Mouse (Mus musculus): Measurements from ENCODE around the gene Kctd21. TPM values are rescaled to one million over a fixed set of nuclear protein-coding genes. Genes with fewer than 3 reads are reported as not detected.

Kctd21 gene
- total and polyA plus RNA-seq, 3 experiments: 0.22 to 1.9 (median 1.7) TPM

DNA sequence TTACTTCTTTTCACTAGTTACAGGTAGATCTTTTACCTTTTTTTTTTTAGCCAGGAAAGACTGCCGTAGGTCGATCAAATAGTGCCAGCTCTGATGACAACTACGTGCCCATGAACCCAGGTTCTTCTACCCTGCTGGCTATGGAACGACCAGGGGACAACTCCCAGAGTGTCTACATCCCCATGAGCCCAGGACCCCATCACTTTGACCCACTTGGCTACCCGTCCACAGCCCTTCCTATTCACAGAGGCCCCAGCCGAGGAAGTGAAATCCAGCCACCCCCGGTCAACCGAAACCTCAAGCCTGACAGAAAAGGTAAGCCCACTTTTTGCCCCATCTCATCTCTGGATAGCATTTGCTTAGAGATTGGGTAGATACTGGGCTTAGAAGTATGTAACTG is 30.8 kb upstream of the Kctd21 start:
- TF ChIP-seq TAL1 (conservative IDR thresholded peaks at IDR 0.05; ENCODE audit: low read depth, low read length) (no peak), CTCF (IDR thresholded peaks at IDR 0.05; ENCODE audit: low read depth, low read length) (no peak), POLR2AphosphoS5 (IDR thresholded peaks at IDR 0.05; ENCODE audit: insufficient replicate concordance, low read depth, low read length) (no peak), GATA2 (IDR thresholded peaks at IDR 0.05; ENCODE audit: borderline replicate concordance, low read depth, low read length) (no peak), GATA1 (IDR thresholded peaks at IDR 0.05; ENCODE audit: borderline replicate concordance, low read length) (no peak)
- Histone ChIP-seq H3K36me3 (replicated peaks) (peaks cover 94% of the 10 kb centered on the region), H3K4me3 (ENCODE audit: low read depth, low read length) (no peak overlapping the region), H3K9me3 (replicated peaks) (no peaks in the 10 kb centered on the region), H3K4me1 (ENCODE audit: insufficient read depth, low read depth, low read length) (peaks cover 34% of the 10 kb centered on the region), H3K27me3 (ENCODE audit: insufficient read depth, low read length) (no peaks in the 10 kb centered on the region)
- ATAC-seq (ENCODE audit: extremely low read depth, insufficient number of reproducible peaks, low FRiP score, poor library complexity, severe bottlenecking) (no peak), DNase-seq (ENCODE audit: low spot score) (no peak)

DNA sequence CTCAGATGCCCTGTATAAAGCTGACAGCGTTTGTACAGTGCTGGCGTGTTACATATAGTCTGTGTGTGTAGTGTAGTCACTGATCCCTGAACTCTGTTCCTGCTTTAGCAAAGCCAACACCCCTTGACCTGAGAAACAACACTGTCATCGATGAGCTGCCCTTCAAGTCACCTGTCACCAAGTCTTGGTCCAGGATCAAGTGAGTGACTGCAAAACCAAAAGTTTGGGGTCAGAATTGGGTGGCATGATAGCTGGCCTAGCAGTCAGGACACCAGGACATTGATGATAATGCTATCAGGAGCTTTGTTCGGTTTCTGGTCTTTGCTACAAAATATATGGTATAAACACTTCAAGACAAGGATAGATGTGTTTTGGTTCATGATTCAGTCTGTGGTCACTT is 29.9 kb upstream of the Kctd21 start:
- no peak for TF ChIP-seq TAL1 (conservative IDR thresholded peaks at IDR 0.05; ENCODE audit: low read depth, low read length)
- TF ChIP-seq GATA1 (IDR thresholded peaks at IDR 0.05; ENCODE audit: borderline replicate concordance, low read length): no peak
- TF ChIP-seq CTCF (IDR thresholded peaks at IDR 0.05; ENCODE audit: low read depth, low read length): no peak
- no peak for TF ChIP-seq POLR2AphosphoS5 (IDR thresholded peaks at IDR 0.05; ENCODE audit: insufficient replicate concordance, low read depth, low read length)
- no peak for TF ChIP-seq GATA2 (IDR thresholded peaks at IDR 0.05; ENCODE audit: borderline replicate concordance, low read depth, low read length)
- no peaks in the 10 kb centered on the region for H3K9me3 ChIP-seq (replicated peaks)
- no peak for ATAC-seq (ENCODE audit: extremely low read depth, insufficient number of reproducible peaks, low FRiP score, poor library complexity, severe bottlenecking)
- peaks cover 98% of the 10 kb centered on the region for H3K36me3 ChIP-seq (replicated peaks)
- no peak overlapping the region for H3K4me3 ChIP-seq (ENCODE audit: low read depth, low read length)
- H3K4me1 ChIP-seq (ENCODE audit: insufficient read depth, low read depth, low read length): peaks cover 29% of the 10 kb centered on the region
- H3K27me3 ChIP-seq (ENCODE audit: insufficient read depth, low read length): no peaks in the 10 kb centered on the region
- DNase-seq (ENCODE audit: low spot score): no peak

GRCm38 (mm10) chr7:97302876-97303275 is 29.3 kb upstream of the Kctd21 start:
- H3K36me3 ChIP-seq (replicated peaks): peaks cover 98% of the 10 kb centered on the region
- no peak overlapping the region for H3K4me3 ChIP-seq (ENCODE audit: low read depth, low read length)
- H3K27me3 ChIP-seq (ENCODE audit: insufficient read depth, low read length): no peaks in the 10 kb centered on the region
- no peaks in the 10 kb centered on the region for H3K9me3 ChIP-seq (replicated peaks)
- peaks cover 23% of the 10 kb centered on the region for H3K4me1 ChIP-seq (ENCODE audit: insufficient read depth, low read depth, low read length)
- DNase-seq (ENCODE audit: low spot score): no peak
- TF ChIP-seq GATA1 (IDR thresholded peaks at IDR 0.05; ENCODE audit: borderline replicate concordance, low read length) (no peak), CTCF (IDR thresholded peaks at IDR 0.05; ENCODE audit: low read depth, low read length) (no peak), POLR2AphosphoS5 (IDR thresholded peaks at IDR 0.05; ENCODE audit: insufficient replicate concordance, low read depth, low read length) (no peak), GATA2 (IDR thresholded peaks at IDR 0.05; ENCODE audit: borderline replicate concordance, low read depth, low read length) (no peak), TAL1 (conservative IDR thresholded peaks at IDR 0.05; ENCODE audit: low read depth, low read length) (no peak)
- ATAC-seq (ENCODE audit: extremely low read depth, insufficient number of reproducible peaks, low FRiP score, poor library complexity, severe bottlenecking): no peak

DNA sequence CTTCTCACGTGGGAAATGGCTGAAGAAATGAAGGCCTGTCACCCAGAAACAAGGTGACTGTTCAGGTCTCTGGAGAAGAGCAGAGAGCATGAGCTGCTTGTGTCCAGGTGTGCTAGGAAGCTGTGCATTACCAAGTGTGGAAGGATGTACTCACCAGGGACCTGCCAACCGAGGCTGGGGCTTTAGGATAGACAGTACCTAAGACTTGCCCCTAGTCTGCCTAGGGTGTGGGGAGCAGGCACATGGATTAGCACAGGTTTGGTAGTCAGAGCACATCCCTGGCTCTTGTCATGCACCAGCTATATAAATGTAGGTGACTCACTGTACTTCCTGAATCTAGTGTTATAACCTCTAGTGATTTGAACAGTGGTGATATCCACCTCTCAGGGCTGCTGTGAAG is 28.5 kb upstream of the Kctd21 start:
- no peak for DNase-seq (ENCODE audit: low spot score)
- ATAC-seq (ENCODE audit: extremely low read depth, insufficient number of reproducible peaks, low FRiP score, poor library complexity, severe bottlenecking): no peak
- H3K27me3 ChIP-seq (ENCODE audit: insufficient read depth, low read length): no peaks in the 10 kb centered on the region
- TF ChIP-seq GATA2 (IDR thresholded peaks at IDR 0.05; ENCODE audit: borderline replicate concordance, low read depth, low read length) (no peak), CTCF (IDR thresholded peaks at IDR 0.05; ENCODE audit: low read depth, low read length) (no peak), TAL1 (conservative IDR thresholded peaks at IDR 0.05; ENCODE audit: low read depth, low read length) (no peak), POLR2AphosphoS5 (IDR thresholded peaks at IDR 0.05; ENCODE audit: insufficient replicate concordance, low read depth, low read length) (no peak), GATA1 (IDR thresholded peaks at IDR 0.05; ENCODE audit: borderline replicate concordance, low read length) (no peak)
- H3K4me3 ChIP-seq (ENCODE audit: low read depth, low read length): no peak overlapping the region
- H3K9me3 ChIP-seq (replicated peaks): no peaks in the 10 kb centered on the region
- peaks cover 99% of the 10 kb centered on the region for H3K36me3 ChIP-seq (replicated peaks)
- peaks cover 22% of the 10 kb centered on the region for H3K4me1 ChIP-seq (ENCODE audit: insufficient read depth, low read depth, low read length)

DNA sequence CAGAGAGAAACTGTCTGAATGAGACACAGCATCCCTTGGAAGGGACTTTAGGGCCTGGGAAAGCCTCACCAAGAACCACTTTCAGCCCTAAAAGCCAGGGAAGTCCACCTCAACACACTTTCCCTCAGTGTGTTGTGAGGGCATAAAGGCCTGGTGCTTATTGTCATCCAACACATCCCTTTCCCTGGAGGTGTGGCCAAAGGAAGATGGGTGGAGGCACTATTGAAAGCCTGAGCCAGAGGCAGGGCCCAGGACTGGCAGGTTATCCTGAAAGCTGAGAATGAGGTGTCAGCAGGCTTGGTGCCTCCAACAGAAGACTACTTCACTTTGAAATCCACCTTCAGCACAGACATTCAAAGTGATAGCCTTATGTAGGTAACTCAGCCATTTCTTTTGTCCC is 27.7 kb upstream of the Kctd21 start:
- DNase-seq (ENCODE audit: low spot score) (no peak), ATAC-seq (ENCODE audit: extremely low read depth, insufficient number of reproducible peaks, low FRiP score, poor library complexity, severe bottlenecking) (no peak)
- H3K4me3 ChIP-seq (ENCODE audit: low read depth, low read length): no peak overlapping the region
- peaks cover 99% of the 10 kb centered on the region for H3K36me3 ChIP-seq (replicated peaks)
- H3K9me3 ChIP-seq (replicated peaks): no peaks in the 10 kb centered on the region
- no peak for TF ChIP-seq GATA1 (IDR thresholded peaks at IDR 0.05; ENCODE audit: borderline replicate concordance, low read length)
- TF ChIP-seq POLR2AphosphoS5 (IDR thresholded peaks at IDR 0.05; ENCODE audit: insufficient replicate concordance, low read depth, low read length): no peak
- TF ChIP-seq TAL1 (conservative IDR thresholded peaks at IDR 0.05; ENCODE audit: low read depth, low read length): no peak
- no peak for TF ChIP-seq GATA2 (IDR thresholded peaks at IDR 0.05; ENCODE audit: borderline replicate concordance, low read depth, low read length)
- no peak for TF ChIP-seq CTCF (IDR thresholded peaks at IDR 0.05; ENCODE audit: low read depth, low read length)
- H3K27me3 ChIP-seq (ENCODE audit: insufficient read depth, low read length): no peaks in the 10 kb centered on the region
- H3K4me1 ChIP-seq (ENCODE audit: insufficient read depth, low read depth, low read length): peaks cover 22% of the 10 kb centered on the region

DNA sequence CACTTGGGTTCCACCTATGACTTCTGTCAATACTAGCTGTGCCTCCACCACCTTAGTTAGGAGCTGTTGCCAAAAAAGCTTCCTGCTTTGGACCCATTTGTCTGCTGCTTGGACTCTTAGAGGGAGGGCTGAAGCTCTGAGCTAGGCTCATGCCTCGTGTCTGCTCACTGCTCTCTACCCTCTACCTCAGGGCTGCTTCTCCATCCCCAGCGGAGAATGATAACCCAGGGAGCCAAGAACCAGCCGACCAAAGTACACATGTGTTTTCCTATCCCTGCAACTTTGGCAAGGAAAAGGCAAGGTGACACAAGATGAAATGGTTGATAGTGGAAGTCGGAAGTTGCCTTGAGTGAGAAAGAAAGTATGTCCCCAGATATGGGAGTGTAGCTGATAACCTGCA is 26.9 kb upstream of the Kctd21 start:
- Histone ChIP-seq H3K27me3 (ENCODE audit: insufficient read depth, low read length) (no peaks in the 10 kb centered on the region), H3K36me3 (replicated peaks) (peaks cover 100% of the 10 kb centered on the region), H3K9me3 (replicated peaks) (no peaks in the 10 kb centered on the region), H3K4me3 (ENCODE audit: low read depth, low read length) (no peak overlapping the region), H3K4me1 (ENCODE audit: insufficient read depth, low read depth, low read length) (peaks cover 16% of the 10 kb centered on the region)
- no peak for TF ChIP-seq GATA1 (IDR thresholded peaks at IDR 0.05; ENCODE audit: borderline replicate concordance, low read length)
- no peak for TF ChIP-seq GATA2 (IDR thresholded peaks at IDR 0.05; ENCODE audit: borderline replicate concordance, low read depth, low read length)
- TF ChIP-seq CTCF (IDR thresholded peaks at IDR 0.05; ENCODE audit: low read depth, low read length): no peak
- TF ChIP-seq POLR2AphosphoS5 (IDR thresholded peaks at IDR 0.05; ENCODE audit: insufficient replicate concordance, low read depth, low read length): no peak
- no peak for TF ChIP-seq TAL1 (conservative IDR thresholded peaks at IDR 0.05; ENCODE audit: low read depth, low read length)
- ATAC-seq (ENCODE audit: extremely low read depth, insufficient number of reproducible peaks, low FRiP score, poor library complexity, severe bottlenecking): no peak
- no peak for DNase-seq (ENCODE audit: low spot score)

Data from G1E (cell line).